ENCODE assay signal across 10 mouse cellular contexts in the genomic region with DNA sequence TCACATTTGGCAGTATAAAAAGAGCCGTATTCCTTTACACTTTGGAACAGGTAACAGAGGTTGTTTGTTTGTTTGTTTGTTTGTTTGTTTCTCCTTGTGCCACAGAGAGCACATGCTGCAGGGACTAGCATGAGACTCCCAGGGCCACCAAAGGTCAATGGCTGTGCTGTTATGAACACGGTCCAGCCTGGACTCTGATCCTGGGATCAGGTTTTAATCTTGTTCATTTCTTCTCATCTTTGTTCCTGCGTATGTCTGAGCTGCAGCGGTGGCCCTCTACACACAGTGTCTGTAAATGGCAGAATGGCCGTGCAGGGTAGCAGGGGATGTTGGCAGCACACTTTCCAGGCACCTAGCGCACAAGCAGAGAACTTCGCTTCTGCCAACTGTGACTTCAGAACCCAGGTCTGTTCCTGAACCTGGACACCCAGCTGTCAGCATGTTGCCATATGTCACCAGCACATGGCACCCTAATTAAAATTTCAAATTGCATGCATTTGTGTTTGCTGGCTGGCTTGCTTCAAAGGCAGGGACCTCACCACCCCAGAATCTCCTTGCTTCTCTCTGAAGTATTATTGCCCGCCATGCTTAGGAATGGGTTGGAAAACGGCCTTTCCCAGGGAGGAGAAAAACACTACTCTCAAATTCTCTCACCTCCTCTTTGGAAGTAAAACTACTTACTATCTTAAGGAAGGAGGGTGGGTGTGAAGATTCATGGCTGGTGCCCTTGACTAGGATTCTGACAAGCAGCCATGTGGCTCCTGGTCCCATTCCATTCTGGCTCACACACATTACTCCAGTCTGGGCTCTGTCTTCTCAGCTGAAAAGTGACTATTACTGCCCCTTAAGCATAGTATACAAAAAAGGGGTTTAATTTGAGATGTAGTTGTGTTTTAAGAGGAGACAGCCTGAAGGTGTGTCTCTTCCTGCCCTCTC.
DNase-seq lines count a peak whose midpoint lies in the region; ATAC-seq and TF ChIP-seq lines count a peak whose summit lies in the region.
"Had no signal": no experiment of that assay in that cellular context is flagged by ENCODE, and none has a peak within 500 bp of the region (broad histone marks: within the 10 kb centered on the region; RNA-seq: fewer than 3 reads in every experiment).

No protein-coding gene starts in this region.

- H3K9ac ChIP-seq in liver, adult 2 months (ENCODE audit: low read depth, low read length): no peak overlapping the region
- H3K9ac ChIP-seq: lung, embryonic 15.5 days had no signal

- H3K79me2 ChIP-seq in liver, adult 2 months (ENCODE audit: control insufficient read depth, insufficient read depth, low read length): peaks cover 15% of the 10 kb centered on the region; the same call in 1 of the 2 replicates

- ATAC-seq in megakaryocyte-erythroid progenitor cell, adult 5-6 weeks (replicated peaks; ENCODE audit: low FRiP score, low TSS enrichment, poor library complexity, severe bottlenecking): no peak
- ATAC-seq: intestine, embryonic 16.5 days had no signal

- H3K4me3 ChIP-seq in liver, adult 2 months (ENCODE audit: insufficient read depth, low read depth, low read length): no peak overlapping the region
- no peak overlapping the region for H3K4me3 ChIP-seq in kidney, adult 2 months (ENCODE audit: insufficient read depth, low read depth, low read length)
- H3K4me3 ChIP-seq: lung, embryonic 15.5 days had no signal

- no peaks in the 10 kb centered on the region for H3K27me3 ChIP-seq in liver, adult 2 months (ENCODE audit: control insufficient read depth, insufficient read depth, low read length)
- H3K27me3 ChIP-seq in kidney, adult 2 months (replicated peaks; ENCODE audit: control insufficient read depth, insufficient read depth, low read length): no peaks in the 10 kb centered on the region
- H3K27me3 ChIP-seq: lung, embryonic 15.5 days had no signal

- WGBS in liver, adult 2 months: 40% methylated on average over 9 of the region's 9 CpGs
- 67% methylated on average over 9 of the region's 9 CpGs for WGBS in kidney, adult 2 months

- TF ChIP-seq POLR2A in liver, adult 2 months (IDR thresholded peaks at IDR 0.05; ENCODE audit: extremely low read depth, insufficient read depth, low read length): no peak
- TF ChIP-seq POLR2A in kidney, adult 2 months (IDR thresholded peaks at IDR 0.05; ENCODE audit: low read depth, low read length): no peak

- peaks cover 20% of the 10 kb centered on the region for H3K4me1 ChIP-seq in liver, adult 2 months (ENCODE audit: control insufficient read depth, insufficient read depth, low read length)
- peaks cover 10% of the 10 kb centered on the region; the same call in 1 of the 2 replicates for H3K4me1 ChIP-seq in kidney, adult 2 months (ENCODE audit: control insufficient read depth, insufficient read depth, low read length)

- H3K27ac ChIP-seq in liver, adult 2 months (replicated peaks; ENCODE audit: insufficient read depth, low read depth, low read length): peak overlapping the region; percentile 39
- peak overlapping the region; percentile 90 for H3K27ac ChIP-seq in kidney, adult 2 months (ENCODE audit: insufficient read depth, low read depth, low read length)
- H3K27ac ChIP-seq: lung, embryonic 15.5 days had no signal

- TF ChIP-seq CTCF in liver, adult 2 months (IDR thresholded peaks at IDR 0.05; ENCODE audit: low read depth, low read length): no peak
- TF ChIP-seq CTCF in kidney, adult 2 months (conservative IDR thresholded peaks at IDR 0.05; ENCODE audit: insufficient read depth, insufficient read length, low read depth, low read length): no peak

- H3K36me3 ChIP-seq in liver, adult 2 months (ENCODE audit: control insufficient read depth, insufficient read depth, low read length): no peaks in the 10 kb centered on the region
- no peaks in the 10 kb centered on the region for H3K36me3 ChIP-seq in kidney, adult 2 months (ENCODE audit: control insufficient read depth, insufficient read depth, low read length)
- H3K36me3 ChIP-seq: lung, embryonic 15.5 days had no signal

- DNase-seq in liver, adult 2 months (ENCODE audit: extremely low read depth, low read depth, low spot score): peak; percentile 92
- no peak for DNase-seq in liver
- DNase-seq in cerebellum, adult 9-11 months: peak; percentile 95
- peak; percentile 88 for DNase-seq in kidney, adult 2 months
- peak; percentile 64 to 67 for DNase-seq in layer of hippocampus, postnatal 25 days (ENCODE audit: extremely low spot score in 1 of 2, low spot score in 1 of 2)
- no peak for DNase-seq in urinary bladder, adult 18-20 months (ENCODE audit: low spot score in 2 of 2)
- DNase-seq in left cerebral cortex, adult 8-10 months (ENCODE audit: low spot score in 2 of 2): no peak

Comparison
In these comparisons a context has a peak if more than half of its experiments do, and no peak if none do; other contexts are left out.
1. DNase-seq: peak in liver, adult 2 months (single experiment), cerebellum, adult 9-11 months (single experiment), kidney, adult 2 months (single experiment) and layer of hippocampus, postnatal 25 days (2 of 2); none in liver (single experiment), urinary bladder, adult 18-20 months (0 of 2) and left cerebral cortex, adult 8-10 months (0 of 2).